Mouse (Mus musculus): ENCODE data around the gene Rps6ka5. TPM values are rescaled to one million over a fixed set of nuclear protein-coding genes. Genes with fewer than 3 reads are reported as not detected.

The Rps6ka5 gene
- polyA plus RNA-seq, 1 experiment from 2014 or later, result 5.2 TPM

GRCm38 (mm10) chr12:100499469-100499868 is 227.3 kb downstream of the Rps6ka5 start:
- Histone ChIP-seq H3K27ac (replicated peaks; ENCODE audit: low read depth, low read length) (no peak overlapping the region), H3K4me2 (ENCODE audit: low read depth, severe bottlenecking) (no peak overlapping the region), H3K36me3 (ENCODE audit: control insufficient read depth, insufficient read depth, low read length) (peaks cover 7% of the 10 kb centered on the region), H3K4me3 (ENCODE audit: low read depth, low read length) (no peak overlapping the region), H3K9ac (ENCODE audit: low read length) (no peak overlapping the region), H3K4me1 (ENCODE audit: control insufficient read depth, insufficient read depth, low read length) (no peaks in the 10 kb centered on the region), H3K9me3 (ENCODE audit: control insufficient read depth, low read length) (no peaks in the 10 kb centered on the region), H3K27me3 (ENCODE audit: control insufficient read depth, insufficient read depth, low read length) (no peaks in the 10 kb centered on the region)
- ATAC-seq (ENCODE audit: insufficient number of reproducible peaks, low FRiP score, low TSS enrichment, low read depth), result no peak
- no peak for DNase-seq (ENCODE audit: low spot score)
- WGBS, result 88% methylated on average over 13 of the region's 13 CpGs

Other genes with a start within 250 kb of the Rps6ka5 start
- gene Ttc7b, start 206.2 kb downstream of the Rps6ka5 start, polyA plus RNA-seq (2014; fragmentation: Nextera tagmentation; extraction: Ambion mirVana), result 7.0 and 9.8 TPM in 2 replicates
- gene Dglucy, start 52.1 kb upstream of the Rps6ka5 start, polyA plus RNA-seq (2014; fragmentation: Nextera tagmentation; extraction: Ambion mirVana), result 0.28 and 0.36 TPM in 2 replicates
- gene Gpr68, start 181.2 kb upstream of the Rps6ka5 start, polyA plus RNA-seq (2014; fragmentation: Nextera tagmentation; extraction: Ambion mirVana), result 0.11 TPM in 1 of 2 replicates, not detected in the other